Mouse (Mus musculus) right cerebral cortex, adult 2 months (tissue): Measurements from ENCODE around the gene Adgrb3.

Experiments used
- DNase-seq, 2 experiments: peaks; one replicate each; pipeline ENCODE4 v3.0.0; 2021 to 2022; ENCODE audit warnings: low spot score in 2 of 2

Adgrb3 gene

GRCm38 (mm10) chr1:25828971-25829920 lies at the start of gene Adgrb3:
Gene Adgrb3, minus strand, starts transcription at chr1:25829707.
- peak; percentile 55 to 57 for DNase-seq

- DNase-seq: peak; percentile 15 to 27
Measured at GRCm38 (mm10) chr1:25877526-25877925, 48.0 kb upstream of the Adgrb3 start.

GRCm38 (mm10) chr1:25857473-25857872 lies 28.0 kb upstream of the Adgrb3 start:
- DNase-seq: no peak

- DNase-seq: no peak
Measured at GRCm38 (mm10) chr1:25854451-25854978, 25.0 kb upstream of the Adgrb3 start.

GRCm38 (mm10) chr1:25832260-25832659 lies 2.8 kb upstream of the Adgrb3 start:
- DNase-seq: peak in 1 of 2 experiments; percentile 13

- no peak for DNase-seq
Measured at GRCm38 (mm10) chr1:25831521-25831900, 2.0 kb upstream of the Adgrb3 start.

- peak; percentile 24 to 40 for DNase-seq
Measured at GRCm38 (mm10) chr1:25830757-25831520, 1.4 kb upstream of the Adgrb3 start.

- DNase-seq: peak; percentile 76 to 77
Measured at GRCm38 (mm10) chr1:25829921-25830751, 629 bp upstream of the Adgrb3 start.

GRCm38 (mm10) chr1:25828071-25828755 lies 1.3 kb downstream of the Adgrb3 start:
- peak; percentile 39 to 45 for DNase-seq

- DNase-seq: peak; percentile 25 to 60
Measured at GRCm38 (mm10) chr1:25827436-25827835, 2.1 kb downstream of the Adgrb3 start.

- DNase-seq: peak; percentile 80 to 81
Measured at GRCm38 (mm10) chr1:25826771-25827170, 2.7 kb downstream of the Adgrb3 start.

GRCm38 (mm10) chr1:25824626-25825025 lies 4.9 kb downstream of the Adgrb3 start:
- DNase-seq: peak; percentile 33 to 37

- peak; percentile 35 to 47 for DNase-seq
Measured at GRCm38 (mm10) chr1:25823961-25824360, 5.5 kb downstream of the Adgrb3 start.

GRCm38 (mm10) chr1:25815491-25815890 lies 14.0 kb downstream of the Adgrb3 start:
- no peak for DNase-seq

- DNase-seq: no peak
Measured at GRCm38 (mm10) chr1:25778784-25779183, 50.7 kb downstream of the Adgrb3 start.

- DNase-seq: no peak
Measured at GRCm38 (mm10) chr1:25777459-25777858, 52.0 kb downstream of the Adgrb3 start.

GRCm38 (mm10) chr1:25775440-25776130 lies 53.9 kb downstream of the Adgrb3 start:
- no peak for DNase-seq

GRCm38 (mm10) chr1:25768958-25769357 lies 60.5 kb downstream of the Adgrb3 start:
- no peak for DNase-seq

GRCm38 (mm10) chr1:25755265-25755664 lies 74.2 kb downstream of the Adgrb3 start:
- DNase-seq: no peak

GRCm38 (mm10) chr1:25754528-25754927 lies 75.0 kb downstream of the Adgrb3 start:
- no peak for DNase-seq
